Mouse (Mus musculus) forebrain, postnatal 0 days (tissue): ENCODE results near the gene Tmem132c. TPM values are rescaled to one million over a fixed set of nuclear protein-coding genes. Genes with fewer than 3 reads are reported as not detected.

Source experiments
- ATAC-seq: fragments of 200-750 bp; cut with Nextera tagmentation; 2 replicates; pipeline ENCODE4 v1.8.0; 2017; ENCODE audit warnings: mild to moderate bottlenecking, moderate library complexity
- DNase-seq: peaks from one replicate; pipeline ENCODE4 v3.0.0-alpha.2; 2015
- H3K27ac ChIP-seq: fragments of 300-500 bp; sonication (generic); 2 replicates; pipeline ENCODE4 v1.5.1; 2014; ENCODE audit warnings: low read depth, mild to moderate bottlenecking, antibody characterized with exemption, low read length, moderate library complexity, mixed read lengths
- H3K27me3 ChIP-seq: fragments of 300-500 bp; sonication (generic); 2 replicates; pipeline ENCODE4 v1.6.1; 2014; ENCODE audit warnings: mild to moderate bottlenecking, low read length, mixed read lengths; ENCODE audit not compliant: insufficient read depth
- H3K36me3 ChIP-seq: fragments of 300-500 bp; sonication (generic); 2 replicates; pipeline ENCODE4 v1.6.1; 2014; ENCODE audit warnings: mild to moderate bottlenecking, moderate library complexity; ENCODE audit not compliant: insufficient read depth
- H3K4me1 ChIP-seq: fragments of 300-500 bp; sonication (generic); 2 replicates; pipeline ENCODE4 v1.6.1; 2014; ENCODE audit warnings: antibody characterized with exemption; ENCODE audit not compliant: insufficient read depth
- H3K4me2 ChIP-seq: fragments of 300-500 bp; sonication (generic); 2 replicates; pipeline ENCODE4 v1.6.1; 2014; ENCODE audit warnings: low read depth, mild to moderate bottlenecking, moderate library complexity
- H3K4me3 ChIP-seq: fragments of 300-500 bp; sonication (generic); 2 replicates; pipeline ENCODE4 v1.5.1; 2014; ENCODE audit warnings: low read depth, low read length, mixed read lengths
- H3K9ac ChIP-seq: fragments of 300-500 bp; sonication (generic); 2 replicates; pipeline ENCODE4 v1.6.1; 2014; ENCODE audit warnings: mild to moderate bottlenecking
- H3K9me3 ChIP-seq: fragments of 300-500 bp; sonication (generic); 2 replicates; pipeline ENCODE4 v1.6.1; 2016; ENCODE audit warnings: low read length
- CTCF ChIP-seq: sonication (generic); IDR thresholded peaks from 2 replicates; pipeline ENCODE4 v1.5.1; 2016; ENCODE audit warnings: antibody characterized with exemption, control low read depth, low read depth
- WGBS: fragments of 180-500 bp; shearing (Covaris S2); extraction: QIAGEN DNeasy Blood & Tissue Kit; methylation state at CpG from one replicate; pipeline ENCODE4 v1.1.7; 2014; 5-methylcytosine and 5-hydroxymethylcytosine counted together
- polyA plus RNA-seq: library from polyadenylated mRNA; unstranded; fragments of >200 nt; fragmentation: Nextera tagmentation; extraction: Ambion mirVana; gene quantifications from 2 replicates; pipeline ENCODE4 v1.2.1, GENCODE M21; 2015
- total RNA-seq: library from RNA; depleted of rRNA; stranded (reverse); fragments of >200 nt; gene quantifications from 2 replicates; pipeline ENCODE4 v1.2.3, GENCODE M21; 2014

The Tmem132c gene
- total and polyA plus RNA-seq, 2 experiments from 2014 or later, result 7.5 to 25.6 TPM

GRCm38 (mm10) chr5:127436836-127437235, 195.2 kb downstream of the Tmem132c start:
- no peak for TF ChIP-seq CTCF
- no peak overlapping the region for H3K27ac ChIP-seq
- H3K36me3 ChIP-seq, result no peaks in the 10 kb centered on the region
- no peak for DNase-seq
- peaks cover 4% of the 10 kb centered on the region; the same call in 1 of the 2 replicates for H3K9me3 ChIP-seq
- ATAC-seq, result no peak
- no peak overlapping the region for H3K4me3 ChIP-seq
- H3K4me2 ChIP-seq, result no peak overlapping the region
- no peaks in the 10 kb centered on the region for H3K4me1 ChIP-seq
- H3K9ac ChIP-seq, result no peak overlapping the region
- WGBS, result 92% methylated on average over 5 of the region's 5 CpGs
- no peaks in the 10 kb centered on the region for H3K27me3 ChIP-seq

GRCm38 (mm10) chr5:127438639-127439038, 197.0 kb downstream of the Tmem132c start:
- Histone ChIP-seq H3K4me2 (no peak overlapping the region), H3K27ac (no peak overlapping the region), H3K27me3 (no peaks in the 10 kb centered on the region), H3K9me3 (peaks cover 4% of the 10 kb centered on the region; the same call in 1 of the 2 replicates), H3K9ac (no peak overlapping the region), H3K36me3 (no peaks in the 10 kb centered on the region), H3K4me3 (no peak overlapping the region), H3K4me1 (no peaks in the 10 kb centered on the region)
- DNase-seq, result no peak
- 92% methylated on average over 4 of the region's 4 CpGs for WGBS
- ATAC-seq, result no peak
- 0 out of 2 replicates have a peak, but pooled peaks have one; percentile 12 for TF ChIP-seq CTCF

GRCm38 (mm10) chr5:127441963-127442362, 200.4 kb downstream of the Tmem132c start:
- Histone ChIP-seq H3K4me2 (no peak overlapping the region), H3K4me3 (no peak overlapping the region), H3K9me3 (peaks cover 4% of the 10 kb centered on the region; the same call in 1 of the 2 replicates), H3K4me1 (no peaks in the 10 kb centered on the region), H3K27me3 (no peaks in the 10 kb centered on the region), H3K9ac (no peak overlapping the region), H3K27ac (no peak overlapping the region), H3K36me3 (no peaks in the 10 kb centered on the region)
- TF ChIP-seq CTCF, result no peak
- ATAC-seq, result no peak
- 15% methylated on average over 10 of the region's 10 CpGs for WGBS
- no peak for DNase-seq

GRCm38 (mm10) chr5:127453580-127453979, 212.0 kb downstream of the Tmem132c start:
- DNase-seq, result peak; percentile 51
- Histone ChIP-seq H3K27me3 (no peaks in the 10 kb centered on the region), H3K9ac (no peak overlapping the region), H3K36me3 (no peaks in the 10 kb centered on the region), H3K27ac (no peak overlapping the region), H3K9me3 (no peaks in the 10 kb centered on the region), H3K4me2 (no peak overlapping the region), H3K4me1 (no peaks in the 10 kb centered on the region), H3K4me3 (no peak overlapping the region)
- ATAC-seq, result no peak
- WGBS, result 30% methylated on average over 4 of the region's 4 CpGs
- TF ChIP-seq CTCF, result peak; percentile 67

GRCm38 (mm10) chr5:127454068-127454467, 212.5 kb downstream of the Tmem132c start:
- WGBS, result 71% methylated on average over 7 of the region's 7 CpGs
- H3K36me3 ChIP-seq, result no peaks in the 10 kb centered on the region
- no peak for TF ChIP-seq CTCF
- H3K27ac ChIP-seq, result no peak overlapping the region
- DNase-seq (no peak), ATAC-seq (no peak)
- no peak overlapping the region for H3K4me2 ChIP-seq
- H3K4me3 ChIP-seq, result no peak overlapping the region
- no peaks in the 10 kb centered on the region for H3K27me3 ChIP-seq
- no peaks in the 10 kb centered on the region for H3K4me1 ChIP-seq
- H3K9me3 ChIP-seq, result no peaks in the 10 kb centered on the region
- H3K9ac ChIP-seq, result no peak overlapping the region

GRCm38 (mm10) chr5:127456076-127456475, 214.5 kb downstream of the Tmem132c start:
- Histone ChIP-seq H3K4me1 (no peaks in the 10 kb centered on the region), H3K9ac (no peak overlapping the region), H3K4me3 (no peak overlapping the region), H3K27me3 (no peaks in the 10 kb centered on the region), H3K9me3 (no peaks in the 10 kb centered on the region), H3K4me2 (no peak overlapping the region), H3K36me3 (no peaks in the 10 kb centered on the region), H3K27ac (no peak overlapping the region)
- ATAC-seq, result no peak
- 73% methylated on average over 10 of the region's 10 CpGs for WGBS
- DNase-seq, result no peak
- TF ChIP-seq CTCF, result no peak

- no peaks in the 10 kb centered on the region for H3K27me3 ChIP-seq
- no peak for TF ChIP-seq CTCF
- no peaks in the 10 kb centered on the region for H3K9me3 ChIP-seq
- H3K4me1 ChIP-seq, result no peaks in the 10 kb centered on the region
- ATAC-seq, result no peak
- no peak overlapping the region for H3K9ac ChIP-seq
- no peak for DNase-seq
- WGBS, result 27% methylated on average over 5 of the region's 5 CpGs
- H3K4me3 ChIP-seq, result no peak overlapping the region
- no peaks in the 10 kb centered on the region for H3K36me3 ChIP-seq
- H3K4me2 ChIP-seq, result no peak overlapping the region
- H3K27ac ChIP-seq, result no peak overlapping the region
Measured at GRCm38 (mm10) chr5:127468151-127468550, 226.5 kb downstream of the Tmem132c start.
